Mouse (Mus musculus): ENCODE results near the gene Fam229b. TPM values are rescaled to one million over a fixed set of nuclear protein-coding genes. Genes with fewer than 3 reads are reported as not detected.

The Fam229b gene
- 0.87 TPM for polyA plus RNA-seq (2017; shearing (Covaris generic))

GRCm38 (mm10) chr10:39133462-39134310 lies at the start of gene Fam229b, which contains the start of gene Tube1:
Gene Fam229b (minus strand): TSS chr10:39133914.
Gene Tube1 (plus strand): TSS chr10:39133976.

GRCm38 (mm10) chr10:39163694-39164093 lies 30.0 kb upstream of the Fam229b start, which contains the start of gene Ccn6:
Gene Ccn6 (minus strand): TSS chr10:39163794.

Other genes with a start within 250 kb of the Fam229b start
- gene Lama4, start 168.4 kb downstream of the Fam229b start, polyA plus RNA-seq (2017; shearing (Covaris generic)) = not detected
- 6.7 TPM for gene Tube1, start 62 bp upstream of the Fam229b start, polyA plus RNA-seq (2017; shearing (Covaris generic))
- not detected for gene Ccn6, start 29.9 kb upstream of the Fam229b start, polyA plus RNA-seq (2017; shearing (Covaris generic))
- gene Fyn, start 234.9 kb upstream of the Fam229b start, polyA plus RNA-seq (2017; shearing (Covaris generic)) = 66.5 TPM